Mouse (Mus musculus) liver, embryonic 14.5 days (tissue): ENCODE measurements around the gene Slc9a8.

Experiments used
- CTCF ChIP-seq: IDR thresholded peaks from 2 replicates; pipeline ENCODE4 v1.5.1; 2016; ENCODE audit warnings: antibody characterized with exemption, low read depth, control low read depth
- EP300 ChIP-seq: IDR thresholded peaks from 2 replicates; pipeline ENCODE4 v1.6.1; 2016; ENCODE audit warnings: antibody characterized with exemption, low read depth

GRCm38 (mm10) chr2:167381596-167381995 is 39.9 kb upstream of the Slc9a8 start:
- TF ChIP-seq CTCF (no peak), EP300 (no peak)
